Mouse (Mus musculus): ENCODE results near the gene Wdfy3. TPM values are rescaled to one million over a fixed set of nuclear protein-coding genes. Genes with fewer than 3 reads are reported as not detected.
"Not testable (repeated sequence)": the region's sequence is repeated elsewhere in the genome, so short reads cannot be mapped to it uniquely, and the experiment has no call there.

Wdfy3 gene
- total RNA-seq, 4 experiments from 2014 or later = 41.6 to 70.2 (median 56.0) TPM

DNA sequence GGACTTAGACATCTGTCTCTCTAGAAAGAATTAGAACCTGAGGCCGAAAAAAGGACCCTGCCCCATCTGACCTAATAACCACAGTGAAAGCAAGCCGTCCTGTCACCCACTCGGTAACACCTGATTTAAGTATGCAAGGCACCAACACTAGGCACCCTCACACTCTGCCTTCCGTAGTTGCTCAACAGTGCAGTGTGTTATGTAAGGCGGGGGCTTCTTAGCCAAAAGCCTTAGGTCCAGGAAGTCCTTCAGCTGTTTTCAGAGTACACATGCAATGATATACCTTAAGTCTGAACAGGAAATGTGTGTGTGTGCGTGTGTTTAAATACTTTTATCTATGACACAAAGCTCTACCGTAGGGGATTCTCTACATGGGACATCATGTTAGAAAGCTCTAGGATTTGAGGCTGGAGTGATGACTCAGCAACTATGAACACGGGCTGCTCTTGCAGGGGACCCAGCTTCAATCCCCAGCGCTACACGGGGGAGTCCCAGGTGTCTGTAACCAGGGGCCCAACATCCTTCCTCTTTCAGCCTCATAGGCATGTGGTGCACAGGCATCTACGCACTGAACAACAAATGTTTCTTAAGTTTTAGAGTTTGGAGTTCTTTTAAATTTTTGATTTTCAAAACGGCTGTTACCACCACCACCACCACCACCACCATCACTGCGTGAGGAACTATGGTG lies 131.7 kb downstream of the Wdfy3 start:
- no peak for DNase-seq

DNA sequence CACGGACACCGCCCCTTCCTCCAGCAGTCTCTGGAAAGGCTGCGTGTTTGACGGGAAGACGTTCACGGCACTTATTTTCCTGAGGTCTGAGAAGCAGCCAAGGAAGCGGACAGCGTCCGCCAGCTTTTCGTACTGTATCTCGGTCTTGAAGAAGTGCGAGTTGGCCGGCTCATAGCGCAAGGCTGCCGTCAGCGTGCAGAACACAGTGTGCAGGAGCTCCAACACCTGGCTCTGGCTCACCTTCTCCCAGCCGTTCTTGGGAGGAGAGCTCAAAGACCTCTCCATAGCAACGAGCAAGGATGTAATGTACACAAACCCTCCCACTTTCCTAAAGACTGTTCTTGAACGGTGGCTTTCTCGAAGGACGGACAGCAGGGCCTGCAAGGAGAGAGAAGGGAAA lies 132.4 kb downstream of the Wdfy3 start:
- no peak for DNase-seq

DNA sequence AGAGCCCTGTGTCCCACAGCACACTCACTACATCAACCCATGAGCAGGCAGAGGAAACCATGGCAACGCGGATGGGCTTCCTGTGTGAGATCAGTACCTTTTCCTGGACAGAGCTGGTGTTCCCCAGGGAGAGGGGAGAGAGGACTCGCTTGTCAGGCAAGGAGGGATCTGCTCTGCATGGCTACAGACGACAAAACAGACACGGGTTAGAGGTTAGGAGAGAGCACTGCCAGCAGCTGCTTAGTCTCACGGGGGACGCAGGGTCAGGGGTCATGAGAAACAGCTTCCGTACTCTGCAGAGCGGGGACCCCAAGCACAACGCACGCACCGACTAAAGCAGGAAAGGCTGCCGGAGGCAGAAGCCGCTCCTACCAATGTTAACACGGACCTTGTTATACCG lies 133.8 kb downstream of the Wdfy3 start:
- DNase-seq = peak; percentile 43

DNA sequence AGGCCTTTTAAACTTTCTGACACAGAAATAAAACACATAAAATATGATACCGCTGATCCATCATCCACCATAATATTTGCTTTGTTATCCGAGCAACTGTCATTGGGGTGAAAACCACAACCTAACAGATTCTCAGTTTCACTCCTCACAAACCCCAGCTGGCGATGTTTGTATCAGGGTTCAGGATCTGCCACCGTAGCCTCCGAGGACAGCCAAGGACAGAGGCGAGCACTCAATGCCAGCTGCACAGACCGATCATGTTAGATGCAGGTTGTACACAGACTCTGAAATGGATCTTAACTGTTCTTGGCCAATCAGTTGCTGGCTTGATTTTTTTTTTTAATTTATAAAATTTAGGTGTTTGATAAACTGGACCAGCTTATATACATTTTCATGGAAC lies 135.1 kb downstream of the Wdfy3 start:
- no peak for DNase-seq

DNA sequence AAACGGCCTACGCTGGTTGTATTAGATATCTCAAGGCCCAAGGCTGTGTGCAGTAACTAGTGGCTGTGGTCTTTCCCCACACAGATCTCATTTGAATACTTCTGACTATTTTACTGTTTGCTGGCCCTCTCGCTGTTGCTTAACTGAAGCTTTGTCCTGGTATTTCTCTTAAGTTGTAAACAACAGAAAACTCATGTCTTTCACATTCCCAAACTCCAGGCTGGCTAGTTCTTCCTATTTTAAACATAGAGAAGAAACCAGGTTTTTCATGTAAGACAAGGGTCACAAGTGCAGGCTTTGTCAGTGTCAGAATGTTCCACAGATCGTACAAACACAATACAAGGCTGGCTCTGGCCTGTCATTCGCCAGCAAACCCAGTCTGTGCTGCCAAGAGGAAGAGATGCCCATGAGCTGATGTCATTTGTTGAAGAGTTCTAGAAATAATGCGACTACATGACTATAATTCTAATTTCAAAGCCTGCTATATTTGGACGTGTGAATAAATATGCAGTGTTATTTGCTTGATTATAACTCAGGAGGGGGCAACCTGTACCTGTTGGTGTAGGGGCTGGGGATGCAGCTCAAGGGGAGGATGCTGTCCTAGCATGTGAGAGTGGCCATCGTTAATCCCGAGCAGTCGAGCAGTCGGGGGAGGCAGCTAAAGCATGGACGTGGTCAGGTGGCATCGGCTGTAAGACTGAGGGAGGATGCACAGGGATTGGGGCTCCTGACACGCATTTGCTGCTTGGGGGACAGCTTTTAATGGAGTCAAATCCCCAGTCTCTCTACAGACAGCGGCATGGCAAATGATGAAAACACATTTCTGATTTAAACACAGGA lies 136.5 kb downstream of the Wdfy3 start:
- DNase-seq = no peak

DNA sequence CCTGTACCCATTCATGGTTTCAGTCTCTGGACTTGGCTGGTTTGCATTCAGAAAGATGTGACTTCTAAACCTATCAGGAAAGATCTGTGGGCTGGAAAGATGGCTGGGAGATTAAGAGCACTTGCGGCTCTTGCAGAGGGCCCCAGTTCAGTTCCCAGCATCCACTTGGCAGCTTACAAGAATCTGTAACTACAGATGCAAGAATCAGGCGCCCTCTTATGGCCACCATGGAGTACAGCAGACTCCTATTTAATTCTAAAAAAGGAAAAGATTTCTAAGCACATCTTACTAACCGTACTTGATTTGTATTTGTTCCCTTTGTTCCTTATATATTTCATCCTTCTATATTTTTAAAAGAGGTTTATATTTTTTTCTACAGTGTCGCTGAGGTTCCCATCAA lies 137.7 kb downstream of the Wdfy3 start:
- no peak for DNase-seq

DNA sequence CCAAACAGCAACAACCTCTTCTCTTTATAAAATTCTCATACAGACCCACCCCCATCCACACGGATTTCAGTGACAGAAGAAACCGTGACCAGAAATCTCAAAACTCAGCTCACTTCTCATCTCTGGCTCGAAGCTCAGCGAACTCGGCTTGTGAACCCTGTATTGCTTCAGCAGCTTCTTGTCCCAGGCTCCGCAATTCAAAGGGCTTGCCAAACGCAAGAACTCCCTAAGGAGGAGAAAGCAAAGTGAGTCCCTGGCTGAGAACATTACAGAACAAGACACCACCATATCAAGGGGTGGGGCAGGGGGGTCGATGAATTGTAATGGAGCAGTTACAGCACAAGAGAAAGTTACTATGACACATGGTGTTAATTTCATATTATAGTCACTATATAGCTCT lies 143.4 kb downstream of the Wdfy3 start:
- DNase-seq = no peak

DNA sequence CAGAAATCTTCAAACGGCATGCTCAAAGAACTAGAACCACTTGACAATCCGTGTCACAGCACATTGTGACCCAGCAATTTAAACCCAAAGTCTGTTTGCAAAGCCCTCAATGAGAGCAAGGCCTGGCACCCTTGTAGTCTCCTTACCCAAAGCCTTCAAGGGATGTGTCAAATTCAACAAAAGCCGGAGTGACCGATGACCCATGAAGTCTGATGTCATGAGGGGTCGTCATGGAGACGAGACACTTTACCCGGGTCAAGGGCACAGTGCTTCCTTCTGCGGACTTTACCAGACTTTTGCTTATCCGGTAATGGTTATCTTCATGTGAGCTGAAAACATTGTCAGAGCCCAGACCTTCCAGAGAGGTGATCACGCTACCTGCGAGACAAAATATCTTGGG lies 146.0 kb downstream of the Wdfy3 start:
- DNase-seq = no peak

DNA sequence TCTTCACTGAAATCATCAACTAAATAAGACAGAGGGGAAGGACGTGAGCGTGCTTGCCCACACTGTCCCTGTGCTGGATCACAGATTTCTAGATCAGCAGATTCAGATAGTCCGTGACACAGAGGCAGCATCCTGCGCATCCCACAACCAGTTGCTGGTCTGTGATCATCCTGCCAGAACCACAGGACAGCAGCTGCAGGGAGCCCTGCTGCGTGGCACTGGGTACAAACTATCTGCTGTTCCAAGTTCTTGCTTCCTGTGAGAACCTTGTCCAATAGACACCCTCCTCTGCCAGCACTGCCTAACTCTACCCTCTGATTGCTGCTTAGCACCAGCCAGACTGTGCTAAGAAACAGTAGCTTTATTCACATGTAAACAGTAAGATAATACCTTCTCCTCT lies 150.2 kb downstream of the Wdfy3 start:
- no peak for DNase-seq

DNA sequence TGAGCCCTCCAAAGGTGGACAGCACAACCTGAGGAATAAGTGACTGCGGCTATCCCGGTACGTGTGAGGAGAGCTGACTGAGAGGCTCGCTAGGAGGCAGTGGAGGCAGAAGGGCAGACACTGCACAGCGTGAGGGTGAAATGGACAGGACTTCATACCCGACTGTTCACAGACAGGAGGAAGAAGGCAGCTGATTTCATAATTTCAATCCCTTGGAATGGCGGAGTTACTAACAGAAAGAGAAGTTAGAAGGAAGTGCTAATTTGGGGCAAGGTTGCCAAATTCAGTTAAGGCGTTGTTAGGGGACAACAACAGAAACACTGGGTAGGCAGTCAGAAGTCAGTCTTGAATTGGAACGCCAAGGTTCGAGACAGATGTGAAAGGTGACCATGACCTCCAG lies 160.3 kb downstream of the Wdfy3 start:
- DNase-seq = no peak

DNA sequence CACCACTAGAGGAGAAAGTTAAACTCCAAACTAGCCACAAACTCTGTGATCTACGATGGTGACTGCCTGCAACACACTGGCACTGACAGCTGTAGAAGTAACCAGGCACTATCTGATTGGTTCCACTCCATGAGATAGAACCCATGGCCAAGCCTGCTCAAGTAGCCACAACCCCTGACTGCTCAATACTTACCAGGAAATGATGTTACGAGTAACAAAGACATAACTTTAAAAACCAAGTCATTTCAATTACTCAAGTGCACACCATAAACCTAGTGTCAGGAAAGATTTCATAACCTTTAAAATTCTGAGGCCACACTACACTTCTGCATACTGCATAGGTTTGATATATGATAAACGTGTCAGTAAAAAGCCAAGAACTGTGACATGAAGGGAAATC lies 164.1 kb downstream of the Wdfy3 start:
- no peak for DNase-seq

DNA sequence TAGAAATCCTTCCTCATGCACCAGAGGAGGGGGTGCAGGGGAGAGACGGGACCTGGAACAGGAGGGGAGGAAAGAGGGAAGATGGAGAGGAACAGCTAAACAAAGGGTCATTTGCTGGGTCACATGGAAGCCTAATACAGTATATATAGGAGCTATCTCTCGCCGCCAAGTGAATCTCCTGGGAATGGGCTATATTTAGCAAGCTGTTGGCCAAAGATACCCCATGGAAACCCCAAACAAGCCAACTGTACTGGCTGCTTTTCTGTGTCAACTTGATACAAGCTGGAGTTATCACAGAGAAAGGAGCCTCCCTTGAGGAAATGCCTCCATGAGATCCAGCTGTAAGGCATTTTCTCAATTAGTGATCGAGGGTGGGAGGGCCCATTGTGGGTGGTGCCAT lies 164.9 kb downstream of the Wdfy3 start:
- not testable (repeated sequence) for DNase-seq

DNA sequence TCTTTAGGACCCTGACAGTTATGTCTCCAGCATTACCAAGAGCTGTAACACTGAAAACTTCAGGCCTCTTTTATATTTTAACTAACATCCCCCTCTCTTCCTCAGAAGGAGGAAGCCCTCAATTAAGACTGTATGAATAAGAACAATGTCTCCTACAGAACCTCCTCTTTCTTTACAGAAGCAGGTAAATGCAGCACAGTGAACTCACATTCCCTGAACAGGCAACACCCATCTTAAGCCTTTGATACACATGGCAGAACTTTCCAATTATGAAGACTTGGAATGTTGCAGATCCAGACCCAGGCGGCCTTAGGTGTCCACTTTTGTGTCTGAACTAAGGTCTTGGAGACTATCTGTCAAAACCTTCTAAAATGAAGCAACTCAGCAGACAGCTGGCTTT lies 167.0 kb downstream of the Wdfy3 start:
- DNase-seq = no peak

DNA sequence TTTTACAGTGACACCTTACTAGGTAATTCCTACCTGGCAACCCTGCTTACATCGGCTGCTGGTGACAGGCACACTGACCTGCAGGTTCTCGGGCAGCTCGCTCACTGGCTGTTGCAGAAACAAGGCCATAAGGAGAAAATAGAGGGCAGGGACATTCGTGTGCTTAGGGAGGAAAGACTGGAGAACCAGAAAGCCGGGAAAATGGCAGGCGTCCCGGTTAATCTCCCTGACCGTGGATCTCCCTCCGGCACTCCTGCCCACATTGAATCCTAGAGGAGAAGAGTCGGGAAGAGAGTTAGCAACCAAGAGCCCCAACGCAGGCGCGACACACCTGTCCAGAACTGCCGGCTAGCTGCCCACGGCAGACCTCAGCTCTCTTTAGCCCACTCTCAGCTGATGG lies 169.7 kb downstream of the Wdfy3 start:
- no peak for DNase-seq

DNA sequence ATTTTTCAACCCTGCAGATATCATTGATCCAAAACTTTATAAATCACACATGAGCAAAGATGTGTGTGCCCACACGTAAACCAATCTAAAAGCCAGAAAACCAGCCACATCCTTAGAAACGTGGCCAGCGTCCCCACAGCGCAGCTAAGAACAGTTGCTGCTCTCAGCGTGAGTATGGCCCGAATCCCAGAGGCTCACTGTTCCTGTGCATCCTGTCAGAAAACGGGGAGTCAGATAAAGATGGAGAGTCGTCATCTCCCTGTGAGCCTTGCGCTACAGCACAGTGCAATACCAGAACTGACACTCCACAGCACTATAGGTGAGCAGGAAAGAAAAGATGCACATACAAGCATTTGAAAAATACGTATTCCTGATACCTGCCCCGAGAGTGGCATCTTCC lies 172.9 kb downstream of the Wdfy3 start:
- no peak for DNase-seq

DNA sequence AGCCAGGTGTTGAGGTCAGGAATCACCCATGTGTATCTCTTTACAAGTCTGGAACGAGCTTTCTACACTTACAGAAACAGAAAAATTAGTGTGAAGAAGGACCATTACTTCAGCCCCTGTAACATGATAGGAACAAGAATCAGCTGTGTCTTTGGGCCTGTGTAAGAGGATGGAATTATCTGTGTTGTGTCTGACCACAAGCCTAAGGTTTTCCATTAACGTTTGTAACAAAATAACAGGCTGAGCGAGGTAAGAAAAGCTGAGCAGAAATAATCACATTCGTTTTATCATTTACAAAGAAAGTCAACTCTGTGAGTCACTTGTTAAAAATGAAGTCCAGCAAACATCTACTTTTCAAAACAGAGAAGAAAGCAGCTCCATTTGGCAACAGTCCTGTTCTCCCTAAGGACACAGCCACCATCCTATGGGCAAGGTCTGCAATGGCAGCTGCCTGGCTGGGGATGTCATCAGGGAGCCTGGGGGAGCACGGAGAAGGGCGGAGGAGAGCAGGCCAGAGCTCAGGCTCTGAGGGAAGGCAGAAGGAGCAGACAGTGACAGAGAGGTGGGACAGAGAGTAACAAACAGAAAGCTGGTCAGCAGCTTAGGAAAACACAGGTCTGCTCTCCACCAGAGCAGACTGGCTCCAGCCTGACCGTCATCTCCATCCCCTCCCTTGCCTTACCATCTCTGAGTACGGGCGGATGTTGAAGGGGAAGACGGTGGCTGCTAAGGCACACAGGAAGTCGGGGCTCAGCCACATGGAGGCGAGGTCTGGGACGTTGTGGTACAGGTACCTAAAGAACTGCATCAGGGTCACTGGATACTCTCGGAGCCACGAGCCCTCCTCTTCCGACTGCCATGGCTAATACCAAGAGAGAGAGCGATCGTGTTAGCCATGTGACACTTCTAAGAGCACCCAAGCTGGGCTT lies 173.7 kb downstream of the Wdfy3 start:
- DNase-seq = no peak

DNA sequence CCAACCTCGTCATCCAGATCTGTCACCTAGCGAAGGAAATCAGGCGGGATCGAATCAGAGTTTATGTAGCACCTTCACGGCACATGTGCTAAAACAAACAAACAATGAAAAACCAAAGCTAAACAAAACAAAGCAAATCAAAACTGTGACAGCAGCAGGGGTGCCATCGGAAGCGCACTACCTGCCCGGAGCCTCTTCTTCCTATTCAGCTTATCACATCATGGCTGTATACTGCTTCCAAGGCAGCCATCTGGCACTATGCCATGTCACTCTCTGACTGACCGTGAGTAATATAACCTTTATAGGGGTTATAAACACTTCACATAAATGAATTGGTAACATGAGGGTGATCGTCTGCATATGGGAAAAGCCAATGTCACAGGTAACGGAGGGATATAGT lies 174.6 kb downstream of the Wdfy3 start:
- no peak for DNase-seq

DNA sequence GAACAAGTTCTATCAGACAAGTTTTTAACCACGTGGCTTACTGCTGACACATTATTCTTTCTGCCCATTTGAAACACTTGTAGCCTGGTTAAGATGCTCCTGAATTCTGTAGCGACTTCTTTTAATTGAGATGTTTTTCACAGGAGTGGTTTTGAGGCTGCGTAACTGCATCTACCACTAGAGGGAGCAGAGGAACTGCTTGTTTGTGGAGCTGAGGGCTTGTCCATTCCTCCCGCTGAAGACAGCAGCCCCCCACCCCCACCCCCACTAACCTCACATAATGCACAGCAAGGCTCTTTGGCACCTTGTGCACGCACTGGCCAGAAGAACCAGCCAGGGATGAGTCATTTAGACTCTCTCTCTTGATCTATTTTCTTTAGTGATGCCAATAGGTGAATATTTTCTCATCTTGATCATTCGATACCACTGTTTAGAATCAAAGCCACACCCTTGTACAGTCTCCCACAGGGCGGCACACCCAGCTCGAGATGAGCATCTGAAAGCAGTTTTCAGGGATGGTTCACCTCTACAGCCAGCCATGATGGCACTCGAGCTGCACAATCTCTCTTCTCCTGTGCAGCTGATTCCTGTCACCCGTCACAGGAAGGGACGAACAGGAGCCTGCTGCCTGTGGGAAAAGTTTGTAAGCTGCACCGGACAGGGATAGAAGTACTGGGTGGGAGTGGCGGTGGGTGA lies 175.8 kb downstream of the Wdfy3 start:
- DNase-seq = no peak

DNA sequence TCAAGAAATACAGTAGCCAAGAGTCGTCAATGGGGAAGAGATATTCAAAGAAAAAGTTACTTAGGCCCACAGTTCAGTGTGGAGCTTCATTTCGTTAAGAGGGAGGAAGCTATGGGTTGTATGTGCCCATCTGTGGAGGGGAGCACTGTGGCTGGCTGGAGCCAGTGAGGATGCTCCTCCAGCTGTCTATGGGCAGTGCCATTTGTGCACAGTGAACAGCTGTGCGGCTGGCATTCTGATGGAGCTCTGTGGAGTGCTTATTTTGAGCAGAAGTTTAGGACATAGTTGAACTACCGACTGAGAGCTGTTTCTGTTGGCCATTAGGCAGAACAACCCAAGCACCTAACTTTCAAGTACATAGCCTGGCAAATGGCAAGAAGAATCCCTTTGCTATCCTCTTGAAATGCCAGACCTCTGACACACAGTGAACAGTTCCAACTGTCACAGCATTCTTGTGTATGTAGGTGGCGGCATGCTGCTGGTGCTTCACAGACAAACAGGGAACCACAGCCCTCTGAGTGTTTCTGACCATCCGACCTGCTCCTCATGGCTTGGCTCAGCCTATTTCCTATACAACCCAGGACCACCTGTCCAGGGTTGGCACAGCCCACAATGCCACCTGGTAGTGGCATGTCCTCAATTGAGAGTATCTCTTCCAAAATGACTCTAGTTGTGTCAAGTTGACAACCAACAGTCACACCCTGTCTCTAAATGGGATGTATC lies 177.9 kb downstream of the Wdfy3 start:
- DNase-seq = no peak

DNA sequence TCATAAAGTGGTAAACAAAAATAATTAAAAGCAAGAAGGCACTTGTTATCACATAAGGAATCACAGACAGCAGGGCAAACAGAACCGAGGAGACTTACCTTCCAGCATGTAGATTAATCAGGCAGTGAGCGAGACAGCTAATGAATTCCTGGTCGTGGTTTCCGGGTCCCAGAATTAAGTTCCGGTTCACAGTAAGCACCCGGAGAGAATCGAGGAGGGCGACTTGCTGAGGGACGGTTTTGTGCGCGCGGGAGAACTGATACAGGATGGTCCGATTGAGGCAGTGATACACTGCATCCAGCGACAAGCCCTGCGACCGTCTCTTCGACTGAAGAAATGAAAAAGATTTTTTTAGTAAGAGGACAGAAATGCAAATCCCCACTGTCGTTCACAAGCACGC lies 181.7 kb downstream of the Wdfy3 start:
- no peak for DNase-seq

DNA sequence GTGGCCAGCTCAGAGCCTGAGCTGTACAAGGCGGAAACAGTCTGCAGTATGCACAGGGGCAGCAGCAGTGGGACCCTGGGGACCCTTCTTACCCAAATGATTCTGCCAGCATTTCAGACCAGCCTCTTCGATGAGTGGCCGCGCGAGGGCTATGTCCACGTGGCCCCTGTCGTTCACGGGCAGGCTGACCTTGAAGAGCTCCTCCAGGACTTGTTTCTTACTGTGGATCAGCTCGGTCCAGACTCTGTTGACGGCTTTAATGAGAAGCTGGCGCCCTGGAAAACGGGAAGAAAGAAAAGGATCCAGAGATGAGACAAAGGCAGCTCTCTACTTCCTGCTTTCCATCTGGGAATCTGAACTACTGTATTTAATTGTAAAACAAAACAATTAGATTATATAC lies 184.7 kb downstream of the Wdfy3 start:
- no peak for DNase-seq

DNA sequence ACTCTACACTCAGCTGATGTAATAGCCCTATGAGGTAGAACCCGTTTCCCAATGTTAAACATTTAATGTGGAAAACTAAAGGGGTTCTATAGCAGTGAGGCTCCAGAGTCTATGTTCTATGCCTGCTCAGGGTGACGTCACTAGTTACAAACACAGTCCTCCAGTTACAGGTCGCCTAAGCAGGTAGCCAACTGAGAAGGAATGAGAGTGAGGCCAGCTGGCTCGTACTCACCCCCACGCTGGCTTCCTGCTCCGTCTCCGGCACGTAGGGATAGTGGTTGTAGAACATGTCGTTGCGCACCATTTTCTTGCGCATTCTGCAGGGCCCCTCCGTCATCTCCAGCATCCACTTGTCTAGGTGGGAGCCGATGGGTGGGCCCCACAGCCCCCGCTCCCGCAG lies 187.5 kb downstream of the Wdfy3 start:
- no peak for DNase-seq

Data from adrenal gland, adult 8-10 months (tissue).